Mouse (Mus musculus) cerebellum, adult 11-12 months (tissue): ENCODE data around the gene Ap5b1.

ENCODE experiments used
- DNase-seq: peaks from one replicate; pipeline ENCODE4 v3.0.0; 2022

The Ap5b1 gene

DNA sequence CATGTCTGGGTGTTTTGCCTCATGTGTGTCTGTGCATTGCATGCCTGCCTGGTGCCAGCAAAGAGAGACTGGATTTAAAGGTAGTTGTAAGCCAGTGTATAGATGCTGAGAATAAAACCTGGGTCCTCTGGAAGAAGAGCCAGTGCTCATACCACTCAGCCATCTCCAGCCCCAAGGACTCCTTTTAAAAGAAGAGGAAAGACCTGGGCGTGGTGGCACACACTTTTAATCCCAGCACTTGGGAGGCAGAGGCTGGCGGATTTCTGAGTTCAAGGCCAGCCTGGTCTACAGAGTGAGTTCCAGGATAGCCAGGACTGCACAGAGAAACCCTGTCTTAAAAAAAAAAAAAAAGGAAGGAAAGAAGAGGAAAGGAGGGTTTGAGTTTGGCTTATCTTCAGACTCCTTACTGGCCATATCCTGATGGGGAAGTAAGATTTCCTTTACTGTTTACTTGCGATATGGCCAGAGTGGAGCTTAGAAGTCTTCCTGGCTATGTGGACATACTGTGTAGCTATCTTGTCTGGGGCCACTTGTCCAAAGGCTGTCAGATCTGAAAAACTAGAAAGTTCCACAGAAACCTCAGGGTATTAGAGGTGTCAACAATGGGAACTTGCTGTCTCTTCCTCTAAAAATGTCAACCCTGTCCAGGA is 45.1 kb downstream of the Ap5b1 start:
- no peak for DNase-seq

GRCm38 (mm10) chr19:5614953-5615352 is 47.1 kb downstream of the Ap5b1 start:
- no peak for DNase-seq

DNA sequence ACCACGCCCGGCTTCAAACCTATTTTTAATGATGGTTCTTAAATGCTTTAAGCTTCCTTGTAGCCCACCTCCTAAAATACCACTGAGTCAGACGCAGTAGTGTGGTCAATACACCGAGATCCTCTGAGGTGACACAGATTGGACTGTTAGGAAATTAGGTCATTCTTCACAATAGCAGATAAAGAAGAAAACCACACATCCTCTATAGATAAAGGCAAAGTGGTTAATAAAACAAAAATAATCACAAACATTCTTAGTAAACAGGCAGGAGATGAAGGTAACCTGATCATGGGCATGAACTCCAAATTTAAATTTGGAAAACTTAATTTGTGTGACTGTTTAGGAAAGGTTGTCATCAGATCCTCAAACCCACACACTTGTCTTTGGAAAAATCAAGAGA is 52.2 kb downstream of the Ap5b1 start:
- no peak for DNase-seq
